ENCODE assay signal across 10 mouse cellular contexts in genomic region chr14:120949002-120949401, GRCm38 (mm10). TPM values are rescaled to one million over a fixed set of nuclear protein-coding genes. Genes with fewer than 3 reads are reported as not detected.
DNase-seq lines count a peak whose midpoint lies in the region; ATAC-seq and TF ChIP-seq lines count a peak whose summit lies in the region.
"Had no signal": no experiment of that assay in that cellular context is flagged by ENCODE, and none has a peak within 500 bp of the region (broad histone marks: within the 10 kb centered on the region; RNA-seq: fewer than 3 reads in every experiment).

No protein-coding gene starts in this region.

- H3K27ac ChIP-seq in layer of hippocampus, adult 2 months = no peak overlapping the region
- H3K27ac ChIP-seq in liver, embryonic 14.5 days = no peak overlapping the region
- no peak overlapping the region for H3K27ac ChIP-seq in midbrain, embryonic 16.5 days (ENCODE audit: low read length)

- no peaks in the 10 kb centered on the region for H3K27me3 ChIP-seq in G1E (ENCODE audit: insufficient read depth, low read length)
- H3K27me3 ChIP-seq in liver, embryonic 14.5 days (ENCODE audit: control insufficient read depth, insufficient read depth, low read length) = no peaks in the 10 kb centered on the region
- no peaks in the 10 kb centered on the region for H3K27me3 ChIP-seq in midbrain, embryonic 16.5 days (ENCODE audit: control insufficient read depth, insufficient read depth, low read depth, low read length)
- H3K27me3 ChIP-seq: megakaryocyte, embryonic 14.5 days had no signal

- H3K4me3 ChIP-seq in layer of hippocampus, adult 2 months = no peak overlapping the region
- no peak overlapping the region for H3K4me3 ChIP-seq in G1E (ENCODE audit: low read depth, low read length)
- H3K4me3 ChIP-seq in liver, embryonic 14.5 days (ENCODE audit: insufficient read depth in 1 of 2, low read depth in 2 of 2, low read length in 2 of 2) = no peak overlapping the region
- no peak overlapping the region for H3K4me3 ChIP-seq in midbrain, embryonic 16.5 days (ENCODE audit: low read depth, low read length)
- H3K4me3 ChIP-seq: megakaryocyte, embryonic 14.5 days had no signal

- H3K4me2 ChIP-seq in liver, embryonic 14.5 days (ENCODE audit: low read depth) = no peak overlapping the region
- H3K4me2 ChIP-seq in midbrain, embryonic 16.5 days (ENCODE audit: low read length) = no peak overlapping the region

- no peak for DNase-seq in layer of hippocampus, adult 2 months (ENCODE audit: low spot score in 2 of 2)
- no peak for DNase-seq in layer of hippocampus, adult 11-12 months (ENCODE audit: low spot score)
- DNase-seq in CD4-positive helper T cell, adult 2 months (ENCODE audit: low read depth, low spot score) = peak; percentile 17
- DNase-seq in G1E (ENCODE audit: low spot score) = no peak
- no peak for DNase-seq in liver, embryonic 14.5 days (ENCODE audit: low read depth in 3 of 3, low spot score in 3 of 3)
- DNase-seq in right cerebral cortex, postnatal 10 days (ENCODE audit: low spot score in 2 of 2) = no peak
- DNase-seq: cerebellum, adult 9-10 months; left cerebral cortex, postnatal 4 days had no signal

- H3K9ac ChIP-seq in liver, embryonic 14.5 days (replicated peaks) = no peak overlapping the region
- H3K9ac ChIP-seq in midbrain, embryonic 16.5 days (ENCODE audit: low read depth, low read length) = no peak overlapping the region

- 72% methylated on average over 5 of the region's 5 CpGs for WGBS in liver, embryonic 14.5 days (ENCODE audit: insufficient replicate concordance)
- WGBS in midbrain, embryonic 16.5 days = 91% methylated on average over 5 of the region's 5 CpGs

- H3K4me1 ChIP-seq in G1E (ENCODE audit: insufficient read depth, low read depth, low read length) = no peaks in the 10 kb centered on the region
- no peaks in the 10 kb centered on the region for H3K4me1 ChIP-seq in liver, embryonic 14.5 days (replicated peaks; ENCODE audit: control insufficient read depth in 2 of 2, insufficient read depth in 2 of 2, low read length in 1 of 2)
- no peaks in the 10 kb centered on the region for H3K4me1 ChIP-seq in midbrain, embryonic 16.5 days (ENCODE audit: control insufficient read depth, insufficient read depth, low read length)
- H3K4me1 ChIP-seq: megakaryocyte, embryonic 14.5 days had no signal

- peaks cover 61% of the 10 kb centered on the region for H3K36me3 ChIP-seq in G1E (replicated peaks)
- peaks cover 38% of the 10 kb centered on the region for H3K36me3 ChIP-seq in liver, embryonic 14.5 days (replicated peaks; ENCODE audit: control insufficient read depth, insufficient read depth, low read depth)
- H3K36me3 ChIP-seq in midbrain, embryonic 16.5 days (ENCODE audit: control insufficient read depth, insufficient read depth, low read length) = peaks cover 25% of the 10 kb centered on the region

- TF ChIP-seq EP300 in liver, embryonic 14.5 days (IDR thresholded peaks at IDR 0.05; ENCODE audit: low read depth) = no peak

- TF ChIP-seq CTCF in layer of hippocampus, adult 2 months (conservative IDR thresholded peaks at IDR 0.05) = peak; percentile 69
- peak; percentile 49 for TF ChIP-seq CTCF in G1E (IDR thresholded peaks at IDR 0.05; ENCODE audit: low read depth, low read length)
- TF ChIP-seq CTCF in liver, embryonic 14.5 days (IDR thresholded peaks at IDR 0.05; ENCODE audit: low read depth) = peak; percentile 68

- ATAC-seq in G1E (ENCODE audit: extremely low read depth, insufficient number of reproducible peaks, low FRiP score, poor library complexity, severe bottlenecking) = no peak
- ATAC-seq in liver, embryonic 14.5 days (ENCODE audit: insufficient read depth) = no peak
- ATAC-seq in midbrain, embryonic 16.5 days = no peak

- H3K9me3 ChIP-seq in G1E (replicated peaks) = no peaks in the 10 kb centered on the region; the same call in 1 of the 2 replicates
- H3K9me3 ChIP-seq in liver, embryonic 14.5 days (ENCODE audit: control insufficient read depth, low read length) = no peaks in the 10 kb centered on the region
- no peaks in the 10 kb centered on the region for H3K9me3 ChIP-seq in midbrain, embryonic 16.5 days (replicated peaks; ENCODE audit: control insufficient read depth, low read length, poor library complexity, severe bottlenecking)

RNA-seq across cellular contexts. Expression of gene Ipo5, which starts 38.0 kb away (rescaled TPM):
- 10 to 100 TPM; 96.9 to 98.5 TPM for total RNA-seq in layer of hippocampus, adult 2 months (2021)
- 291 and 312 TPM in 2 replicates for total RNA-seq in G1E (2014; fragmentation: Nextera tagmentation)
- total RNA-seq in G1E (2017) = 270 and 276 TPM in 2 replicates
- 33.7 and 66.9 TPM in 2 replicates for polyA plus RNA-seq in G1E (2012)
- polyA plus RNA-seq in liver, embryonic 14.5 days (2012; rRNA removed) = 29.4 and 41.9 TPM in 2 replicates
- polyA plus RNA-seq in liver, embryonic 14.5 days (2014; fragmentation: Nextera tagmentation; extraction: Ambion mirVana) = 48.4 and 53.4 TPM in 2 replicates
- polyA plus RNA-seq in midbrain, embryonic 16.5 days (2015; fragmentation: Nextera tagmentation; extraction: Ambion mirVana) = 54.9 and 61.5 TPM in 2 replicates
